Mouse (Mus musculus) intestine, postnatal 0 days (tissue): ENCODE data around the gene Leprot. TPM values are rescaled to one million over a fixed set of nuclear protein-coding genes. Genes with fewer than 3 reads are reported as not detected.

Source experiments
- ATAC-seq: fragments of 200-750 bp; cut with Nextera tagmentation; 2 replicates; pipeline ENCODE4 v1.8.0; 2017; ENCODE audit warnings: mild to moderate bottlenecking, moderate TSS enrichment, moderate library complexity
- H3K27ac ChIP-seq: fragments of 300-500 bp; sonication (generic); 2 replicates; pipeline ENCODE4 v1.5.1; 2014; ENCODE audit warnings: mild to moderate bottlenecking, low read depth, low read length, moderate library complexity
- H3K27me3 ChIP-seq: fragments of 300-500 bp; sonication (generic); replicated peaks from 2 replicates; pipeline ENCODE4 v1.6.1; 2014; ENCODE audit warnings: low read length, mixed read lengths; ENCODE audit not compliant: control insufficient read depth, insufficient read depth
- H3K36me3 ChIP-seq: fragments of 300-500 bp; sonication (generic); 2 replicates; pipeline ENCODE4 v1.6.1; 2014; ENCODE audit warnings: mild to moderate bottlenecking, moderate library complexity; ENCODE audit not compliant: control insufficient read depth, insufficient read depth
- H3K4me1 ChIP-seq: fragments of 300-500 bp; sonication (generic); replicated peaks from 2 replicates; pipeline ENCODE4 v1.6.1; 2014; ENCODE audit warnings: antibody characterized with exemption, low read length, mixed read lengths; ENCODE audit not compliant: control insufficient read depth, insufficient read depth
- H3K4me2 ChIP-seq: fragments of 300-500 bp; sonication (generic); replicated peaks from 2 replicates; pipeline ENCODE4 v1.6.1; 2014; ENCODE audit warnings: low read depth, mild to moderate bottlenecking, moderate library complexity
- H3K4me3 ChIP-seq: fragments of 300-500 bp; sonication (generic); 2 replicates; pipeline ENCODE4 v1.5.1; 2014; ENCODE audit warnings: low read depth, low read length
- H3K9ac ChIP-seq: fragments of 300-500 bp; sonication (generic); 2 replicates; pipeline ENCODE4 v1.6.1; 2014; ENCODE audit warnings: mild to moderate bottlenecking, low read depth, low read length
- H3K9me3 ChIP-seq: fragments of 300-500 bp; sonication (generic); 2 replicates; pipeline ENCODE4 v1.6.1; 2016; ENCODE audit warnings: mixed run types; ENCODE audit not compliant: control insufficient read depth
- CTCF ChIP-seq: sonication (generic); IDR thresholded peaks from 2 replicates; pipeline ENCODE4 v1.5.1; 2016; ENCODE audit warnings: low read depth, mild to moderate bottlenecking, control low read depth, antibody characterized with exemption, moderate library complexity
- WGBS: fragments of 180-500 bp; shearing (Covaris S2); extraction: QIAGEN DNeasy Blood & Tissue Kit; methylation state at CpG from one replicate; pipeline ENCODE4 v1.1.7; 2014; 5-methylcytosine and 5-hydroxymethylcytosine counted together
- polyA plus RNA-seq: library from polyadenylated mRNA; unstranded; fragments of >200 nt; fragmentation: Nextera tagmentation; extraction: Ambion mirVana; gene quantifications from 2 replicates; pipeline ENCODE4 v1.2.1, GENCODE M21; 2015

The Leprot gene
- polyA plus RNA-seq, 1 experiment from 2014 or later: 137 TPM

DNA sequence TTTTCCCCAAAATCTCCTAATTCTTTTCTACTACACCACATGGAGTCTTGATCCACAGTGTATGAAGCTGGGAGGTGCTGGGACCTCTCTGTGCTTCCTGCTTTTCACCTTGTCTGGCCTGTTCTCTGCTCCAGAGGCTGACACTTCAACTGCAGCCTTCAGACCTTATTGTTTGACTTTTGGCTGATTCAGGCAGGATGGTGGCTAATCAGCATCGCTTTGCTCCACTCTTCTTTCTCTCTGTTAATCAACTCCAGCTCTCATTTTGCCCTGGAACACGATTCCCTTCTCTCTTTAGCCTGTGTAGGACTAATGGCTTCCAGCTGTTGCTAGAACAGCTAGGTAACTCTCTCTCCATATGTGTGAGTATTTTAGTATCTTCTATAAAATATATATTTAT, 59.7 kb downstream of the Leprot start:
- no peaks in the 10 kb centered on the region for H3K36me3 ChIP-seq
- no peak overlapping the region for H3K27ac ChIP-seq
- no peak overlapping the region for H3K9ac ChIP-seq
- H3K4me1 ChIP-seq: no peaks in the 10 kb centered on the region
- ATAC-seq: no peak
- no peaks in the 10 kb centered on the region for H3K27me3 ChIP-seq
- no peak overlapping the region for H3K4me3 ChIP-seq
- WGBS: 63% methylated on average over 2 of the region's 2 CpGs
- no peak overlapping the region for H3K4me2 ChIP-seq
- no peaks in the 10 kb centered on the region for H3K9me3 ChIP-seq
- no peak for TF ChIP-seq CTCF

- H3K4me3 ChIP-seq: no peak overlapping the region
- no peaks in the 10 kb centered on the region for H3K36me3 ChIP-seq
- no peaks in the 10 kb centered on the region for H3K27me3 ChIP-seq
- H3K27ac ChIP-seq: no peak overlapping the region
- no peaks in the 10 kb centered on the region for H3K4me1 ChIP-seq
- ATAC-seq: no peak
- no peak overlapping the region for H3K4me2 ChIP-seq
- no peak overlapping the region for H3K9ac ChIP-seq
- no peak for TF ChIP-seq CTCF
- H3K9me3 ChIP-seq: no peaks in the 10 kb centered on the region
- WGBS: 74% methylated on average over 3 of the region's 3 CpGs
These were observed 60.4 kb downstream of the Leprot start for GRCm38 (mm10) chr4:101707953-101708352.

Other genes with a start within 250 kb of the Leprot start
- gene Ak4, start 228.4 kb upstream of the Leprot start, polyA plus RNA-seq: 1.6 and 2.0 TPM in 2 replicates
- gene Dnajc6, start 151.1 kb upstream of the Leprot start, polyA plus RNA-seq: 0.98 and 1.2 TPM in 2 replicates
- 1.9 TPM in 2 replicates for gene Lepr, start 69.7 kb downstream of the Leprot start, polyA plus RNA-seq
- gene B020004J07Rik, start 196.3 kb downstream of the Leprot start, polyA plus RNA-seq: not detected in 2 replicates
- not detected in 2 replicates for gene C130073F10Rik, start 246.1 kb downstream of the Leprot start, polyA plus RNA-seq